Mouse (Mus musculus) liver, postnatal 0 days (tissue): ENCODE results near the gene Sirt7.

ENCODE experiments used
- CTCF ChIP-seq: sonication (generic); IDR thresholded peaks from 2 replicates; pipeline ENCODE4 v1.5.1; 2016; ENCODE audit warnings: antibody characterized with exemption, low read depth
- EP300 ChIP-seq: IDR thresholded peaks from 2 replicates; pipeline ENCODE4 v1.6.1; 2016; ENCODE audit warnings: antibody characterized with exemption, low read depth, mild to moderate bottlenecking

DNA sequence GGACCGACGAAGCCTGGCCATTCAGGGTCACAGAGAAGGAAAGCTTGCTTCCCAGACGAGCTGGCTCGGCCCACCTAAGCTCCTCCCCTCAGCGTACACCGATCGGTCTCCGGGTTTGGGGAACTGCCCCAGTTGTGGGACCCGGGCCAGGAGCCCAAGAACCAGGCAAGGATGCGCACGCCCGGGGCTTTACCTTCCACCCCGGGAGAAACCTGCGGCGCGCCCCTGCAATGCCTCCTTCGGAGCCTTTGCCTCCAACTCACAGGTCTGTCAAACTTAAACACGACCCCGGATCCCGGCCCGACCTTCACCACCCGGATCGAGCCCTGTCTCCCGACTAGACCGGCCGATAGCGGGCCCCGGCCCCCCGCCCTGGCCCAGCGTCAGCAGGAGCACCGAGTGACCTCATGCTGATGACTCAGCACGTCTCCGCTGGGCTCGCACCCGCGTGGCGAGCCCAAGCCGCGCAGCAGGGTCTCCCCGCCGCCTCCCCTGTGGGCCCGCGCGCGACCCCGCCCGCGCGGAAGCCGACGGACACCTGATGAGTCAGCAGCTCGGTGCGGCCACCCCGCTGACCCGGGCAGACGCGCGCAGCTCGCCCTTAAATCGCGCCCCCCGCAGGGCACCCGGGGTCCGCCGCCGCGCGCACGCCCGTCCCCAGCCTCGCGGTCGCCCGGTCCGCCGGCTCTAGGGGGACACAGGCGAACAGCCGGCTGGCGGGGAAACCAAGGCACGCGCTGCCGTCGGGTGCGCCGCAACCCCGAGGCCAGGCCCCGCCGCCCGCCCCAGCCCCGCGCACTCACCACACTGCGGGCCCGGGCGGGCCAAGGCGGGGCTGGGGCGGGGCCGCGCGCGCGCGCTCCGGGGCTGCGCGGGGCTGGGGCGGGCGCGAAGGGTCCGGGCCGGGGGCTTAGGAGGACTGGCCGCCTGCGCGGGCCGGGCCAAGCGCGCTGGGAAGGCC is 7.8 kb upstream of the Sirt7 start:
- TF ChIP-seq CTCF (no peak), EP300 (no peak)
